Mouse (Mus musculus): Measurements from ENCODE around the gene Slc22a23.

DNA sequence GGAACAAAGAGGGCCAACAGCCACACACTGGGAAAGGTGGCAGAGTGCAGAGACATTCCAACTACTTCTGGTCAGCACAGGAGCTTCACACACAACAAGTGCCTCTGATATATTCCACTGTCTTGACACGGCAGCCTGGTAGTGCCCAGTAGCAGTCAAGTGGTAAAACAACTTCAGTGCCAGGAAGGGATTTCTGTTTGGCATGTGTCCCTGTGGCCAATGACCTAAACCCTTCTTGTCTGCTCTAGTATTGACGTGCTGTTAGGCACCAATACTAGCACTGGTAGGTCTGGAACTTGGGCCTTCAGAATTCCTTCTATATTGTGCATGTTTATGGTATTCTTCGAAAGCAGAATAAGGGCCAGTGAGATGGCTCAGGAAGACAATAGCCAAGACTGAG is 139.8 kb downstream of the Slc22a23 start:
- no peak for TF ChIP-seq CTCF (IDR thresholded peaks at IDR 0.05; ENCODE audit: low read depth)
- TF ChIP-seq EP300 (IDR thresholded peaks at IDR 0.05; ENCODE audit: low read depth): no peak

All from liver, embryonic 14.5 days (tissue).